Mouse (Mus musculus) midbrain, embryonic 15.5 days (tissue): ENCODE data around the gene Cycs. TPM values are rescaled to one million over a fixed set of nuclear protein-coding genes. Genes with fewer than 3 reads are reported as not detected.
"Not testable (repeated sequence)": the region's sequence is repeated elsewhere in the genome, so short reads cannot be mapped to it uniquely, and the experiment has no call there.

ENCODE experiments used
- ATAC-seq: fragments of 200-750 bp; cut with Nextera tagmentation; replicated peaks from 2 replicates; pipeline ENCODE4 v1.8.0; 2017; ENCODE audit warnings: moderate TSS enrichment
- H3K27ac ChIP-seq: fragments of 300-500 bp; sonication (generic); 2 replicates; pipeline ENCODE4 v1.5.1; 2015; ENCODE audit warnings: mild to moderate bottlenecking, inconsistent platforms
- H3K27me3 ChIP-seq: fragments of 300-500 bp; sonication (generic); replicated peaks from 2 replicates; pipeline ENCODE4 v1.6.1; 2015; ENCODE audit warnings: inconsistent platforms
- H3K36me3 ChIP-seq: fragments of 300-500 bp; sonication (generic); replicated peaks from 2 replicates; pipeline ENCODE4 v1.6.1; 2015; ENCODE audit warnings: inconsistent platforms
- H3K4me1 ChIP-seq: fragments of 300-500 bp; sonication (generic); 2 replicates; pipeline ENCODE4 v1.6.1; 2015; ENCODE audit warnings: inconsistent platforms
- H3K4me2 ChIP-seq: fragments of 300-500 bp; sonication (generic); 2 replicates; pipeline ENCODE4 v1.6.1; 2015; ENCODE audit warnings: inconsistent platforms, mild to moderate bottlenecking, moderate library complexity
- H3K4me3 ChIP-seq: fragments of 300-500 bp; sonication (generic); 2 replicates; pipeline ENCODE4 v1.5.1; 2015; ENCODE audit warnings: mild to moderate bottlenecking, inconsistent platforms
- H3K9ac ChIP-seq: fragments of 300-500 bp; sonication (generic); 2 replicates; pipeline ENCODE4 v1.6.1; 2015; ENCODE audit warnings: mild to moderate bottlenecking, inconsistent platforms
- H3K9me3 ChIP-seq: fragments of 300-500 bp; sonication (generic); 2 replicates; pipeline ENCODE4 v1.6.1; 2016; ENCODE audit warnings: inconsistent platforms
- WGBS: fragments of 180-500 bp; shearing (Covaris S2); methylation state at CpG from one replicate; pipeline ENCODE4 v1.1.7; 2015; ENCODE audit warnings: mixed read lengths; 5-methylcytosine and 5-hydroxymethylcytosine counted together
- polyA plus RNA-seq: library from polyadenylated mRNA; unstranded; fragments of >200 nt; fragmentation: Nextera tagmentation; extraction: Ambion mirVana; gene quantifications from 2 replicates; pipeline ENCODE4 v1.2.1, GENCODE M21; 2015

Cycs gene
- polyA plus RNA-seq, 1 experiment from 2014 or later = 67.7 TPM

DNA sequence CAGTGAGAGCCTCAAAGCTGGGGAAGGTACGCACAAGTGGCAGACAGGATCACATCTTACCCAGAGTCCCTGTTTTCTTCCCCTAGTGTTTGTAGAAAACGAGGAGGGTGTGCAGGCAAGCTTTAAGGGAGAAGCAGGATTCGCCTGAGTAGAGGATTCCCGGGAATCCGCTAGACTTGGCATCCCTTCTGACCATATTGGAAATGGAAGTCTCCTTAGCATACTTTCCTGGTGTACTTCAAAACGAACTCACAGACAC lies 588 bp upstream of the Cycs start:
- H3K9ac ChIP-seq = peak overlapping the region; percentile 96
- H3K27me3 ChIP-seq = no peaks in the 10 kb centered on the region
- peak overlapping the region; percentile 56 for H3K4me2 ChIP-seq
- no peaks in the 10 kb centered on the region for H3K9me3 ChIP-seq
- no peak for ATAC-seq
- 15% methylated on average over 6 of the region's 6 CpGs for WGBS
- peak overlapping the region; percentile 88 for H3K27ac ChIP-seq
- peaks cover 14% of the 10 kb centered on the region for H3K4me1 ChIP-seq
- H3K4me3 ChIP-seq = peak overlapping the region; percentile 87
- 0 out of 2 replicates have a peak, but pooled peaks cover 8% of the 10 kb centered on the region for H3K36me3 ChIP-seq

DNA sequence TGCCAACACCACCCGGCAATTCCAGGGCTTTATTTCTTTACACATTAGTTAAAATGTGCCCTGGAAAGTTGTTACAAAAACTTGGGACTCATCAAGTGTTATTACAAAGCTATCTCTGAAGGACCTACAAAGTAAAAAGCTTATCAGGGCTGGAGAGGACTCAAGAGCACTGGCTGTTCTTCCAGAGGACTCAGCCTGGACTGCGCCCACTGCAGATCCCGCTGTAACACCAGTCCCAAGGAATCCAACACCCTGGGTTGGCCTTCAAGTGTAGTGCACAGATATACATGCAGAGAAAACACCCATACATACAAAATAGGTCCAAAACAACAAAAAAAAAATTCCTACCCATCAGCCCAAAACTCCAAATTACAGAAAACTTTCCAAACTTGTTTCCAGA lies 2.7 kb downstream of the Cycs start:
- H3K9ac ChIP-seq = no peak overlapping the region
- no peak overlapping the region for H3K27ac ChIP-seq
- no peaks in the 10 kb centered on the region for H3K27me3 ChIP-seq
- ATAC-seq = no peak
- no peak overlapping the region for H3K4me2 ChIP-seq
- no peak overlapping the region for H3K4me3 ChIP-seq
- H3K36me3 ChIP-seq = 0 out of 2 replicates have a peak, but pooled peaks cover 8% of the 10 kb centered on the region
- no peaks in the 10 kb centered on the region for H3K9me3 ChIP-seq
- WGBS = 97% methylated on average over 3 of the region's 3 CpGs
- peaks cover 14% of the 10 kb centered on the region for H3K4me1 ChIP-seq

DNA sequence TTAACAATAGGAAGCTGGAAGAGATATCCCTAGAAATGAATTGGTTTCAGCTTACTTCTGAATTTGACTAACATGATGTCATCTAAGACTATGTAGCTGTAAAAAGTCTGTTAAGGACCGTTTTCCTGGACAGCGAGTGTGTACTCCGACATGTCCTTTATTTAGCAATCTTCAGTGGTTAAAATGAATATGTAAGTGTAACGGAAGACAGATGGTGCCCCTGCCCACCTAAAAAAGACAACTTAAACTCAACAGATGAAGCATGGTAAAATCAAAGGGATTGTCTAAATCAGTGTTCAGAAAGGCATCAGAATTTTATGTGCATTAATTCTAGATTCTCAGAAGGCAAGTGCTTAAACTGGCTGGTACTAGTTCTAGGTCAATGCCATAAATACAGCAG lies 3.9 kb downstream of the Cycs start:
- Histone ChIP-seq H3K27ac (no peak overlapping the region), H3K4me2 (no peak overlapping the region), H3K27me3 (no peaks in the 10 kb centered on the region), H3K4me3 (no peak overlapping the region), H3K9ac (no peak overlapping the region), H3K4me1 (peaks cover 11% of the 10 kb centered on the region), H3K36me3 (0 out of 2 replicates have a peak, but pooled peaks cover 8% of the 10 kb centered on the region), H3K9me3 (no peaks in the 10 kb centered on the region)
- ATAC-seq = no peak
- WGBS = 94% methylated on average over 4 of the region's 4 CpGs

DNA sequence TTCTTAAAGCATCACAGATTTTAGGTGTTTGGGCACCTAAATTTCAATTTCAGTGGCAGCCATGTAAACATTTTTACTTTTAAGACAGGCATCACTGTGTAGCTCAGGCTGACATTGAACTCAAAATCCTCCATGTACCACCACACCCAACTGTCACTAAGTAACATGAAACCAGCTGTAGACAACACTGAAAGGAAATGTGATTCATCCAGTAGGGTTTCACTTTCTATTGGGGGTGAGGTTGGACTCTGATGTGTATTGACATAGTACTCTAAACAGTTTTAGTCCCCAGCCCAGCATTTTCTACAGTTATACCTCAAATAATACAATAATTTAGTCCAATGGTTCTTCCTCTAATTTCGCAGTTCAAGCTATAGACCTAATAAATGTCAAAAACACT lies 5.6 kb downstream of the Cycs start:
- Histone ChIP-seq H3K27ac (no peak overlapping the region), H3K36me3 (0 out of 2 replicates have a peak, but pooled peaks cover 8% of the 10 kb centered on the region), H3K4me1 (peaks cover 6% of the 10 kb centered on the region), H3K4me2 (no peak overlapping the region), H3K9ac (no peak overlapping the region), H3K27me3 (no peaks in the 10 kb centered on the region), H3K9me3 (no peaks in the 10 kb centered on the region), H3K4me3 (no peak overlapping the region)
- WGBS = 93% methylated on average over 1 of the region's 1 CpGs
- ATAC-seq = no peak

DNA sequence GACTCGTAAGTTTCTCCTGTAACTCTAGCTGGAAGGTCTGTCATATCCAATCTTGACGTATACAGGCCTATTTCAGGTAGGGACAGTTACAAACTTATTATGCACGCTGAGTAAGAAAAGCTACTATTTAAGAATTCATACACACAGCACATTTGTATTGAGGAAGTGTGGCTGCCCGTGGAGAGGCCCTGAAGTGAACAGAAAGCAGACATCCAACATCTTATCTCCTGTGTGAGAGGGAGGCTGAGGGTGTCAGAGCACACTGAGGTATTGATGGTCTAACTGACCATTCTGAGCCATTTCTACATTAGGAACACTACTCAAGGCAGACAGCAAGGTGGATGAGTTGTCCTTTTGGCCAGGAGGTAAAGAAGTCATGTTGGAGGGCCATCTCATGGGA lies 7.5 kb downstream of the Cycs start:
- Histone ChIP-seq H3K9me3 (no peaks in the 10 kb centered on the region), H3K4me1 (no peaks in the 10 kb centered on the region), H3K4me2 (no peak overlapping the region), H3K4me3 (no peak overlapping the region), H3K9ac (no peak overlapping the region), H3K27me3 (no peaks in the 10 kb centered on the region), H3K27ac (no peak overlapping the region), H3K36me3 (0 out of 2 replicates have a peak, but pooled peaks cover 8% of the 10 kb centered on the region)
- ATAC-seq = no peak
- WGBS = 86% methylated on average over 4 of the region's 4 CpGs

DNA sequence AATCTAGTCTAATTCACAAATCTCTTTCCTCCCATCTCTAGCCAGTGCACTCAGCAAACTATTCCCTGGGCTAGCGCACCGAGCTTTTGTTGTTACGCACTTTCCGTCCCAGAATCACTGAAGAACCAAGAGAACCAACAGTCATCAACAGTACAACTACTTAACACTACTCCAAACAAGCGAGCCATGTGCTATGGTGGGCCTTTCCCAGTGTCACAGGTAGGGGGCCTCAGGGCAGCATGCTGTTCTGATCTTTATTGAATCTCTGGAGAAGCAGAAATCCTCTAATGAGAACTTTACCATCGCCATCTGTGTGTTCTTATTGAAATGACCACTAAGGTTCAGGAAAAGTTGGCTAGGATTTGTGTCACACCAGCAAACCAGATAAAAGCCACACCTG lies 8.8 kb downstream of the Cycs start:
- H3K4me3 ChIP-seq = no peak overlapping the region
- WGBS = 88% methylated on average over 6 of the region's 6 CpGs
- no peaks in the 10 kb centered on the region for H3K4me1 ChIP-seq
- H3K4me2 ChIP-seq = no peak overlapping the region
- no peak overlapping the region for H3K27ac ChIP-seq
- H3K27me3 ChIP-seq = no peaks in the 10 kb centered on the region
- H3K9ac ChIP-seq = no peak overlapping the region
- no peak for ATAC-seq
- H3K9me3 ChIP-seq = no peaks in the 10 kb centered on the region
- H3K36me3 ChIP-seq = 0 out of 2 replicates have a peak, but pooled peaks cover 3% of the 10 kb centered on the region

DNA sequence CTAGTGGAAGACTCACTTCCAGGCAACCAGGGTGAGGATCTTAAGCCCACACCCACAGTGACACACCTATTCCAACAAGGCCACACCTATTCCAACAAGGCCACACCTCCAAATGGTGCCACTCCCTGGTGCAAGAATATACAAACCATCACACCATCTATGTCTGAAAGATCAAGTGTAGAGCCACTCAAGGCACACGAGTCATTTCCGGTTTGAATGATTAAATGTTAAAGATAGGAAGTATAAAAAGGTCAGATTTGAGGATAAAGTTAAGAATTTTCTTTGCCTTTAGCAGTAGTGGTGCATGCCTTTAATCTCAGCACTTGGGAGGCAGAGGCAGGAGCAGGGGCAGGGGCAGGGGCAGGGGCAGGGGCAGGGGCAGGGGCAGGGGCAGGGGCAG lies 12.1 kb downstream of the Cycs start:
- not testable (repeated sequence) for H3K4me3 ChIP-seq, H3K4me2 ChIP-seq, H3K27me3 ChIP-seq, H3K27ac ChIP-seq, H3K9me3 ChIP-seq, H3K36me3 ChIP-seq, ATAC-seq, H3K9ac ChIP-seq, H3K4me1 ChIP-seq
- 90% methylated on average over 2 of the region's 2 CpGs for WGBS

DNA sequence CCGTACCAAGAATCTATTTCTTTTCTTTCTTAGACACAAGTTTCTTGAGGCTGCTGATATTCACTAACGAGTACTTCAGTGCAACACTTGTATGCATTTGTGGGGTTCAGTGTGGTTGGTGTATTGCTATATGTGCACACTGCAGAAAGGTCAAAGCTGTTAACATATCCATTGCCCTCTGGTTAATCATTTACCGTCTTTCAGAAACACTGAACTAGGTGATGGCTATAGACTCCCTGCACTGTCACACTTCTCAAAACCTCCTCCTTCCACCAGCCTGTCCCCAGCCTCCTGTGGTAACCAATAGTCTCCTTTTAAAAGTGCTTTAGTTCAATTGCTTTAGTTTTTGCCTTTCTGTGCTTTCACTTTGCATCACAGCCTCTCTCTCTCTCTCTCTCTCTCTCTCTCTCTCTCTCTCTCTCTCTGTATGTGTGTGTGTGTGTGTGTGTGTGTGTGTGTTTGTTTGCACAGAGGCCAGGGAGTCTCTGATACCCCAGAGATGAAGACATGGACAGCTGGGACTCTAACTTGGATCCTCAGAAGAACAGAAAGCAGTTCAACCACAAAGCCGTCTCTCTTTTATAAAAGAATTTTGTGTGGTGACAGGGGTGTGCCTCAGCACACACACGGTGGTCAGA lies 13.3 kb downstream of the Cycs start:
- H3K4me1 ChIP-seq = no peaks in the 10 kb centered on the region

DNA sequence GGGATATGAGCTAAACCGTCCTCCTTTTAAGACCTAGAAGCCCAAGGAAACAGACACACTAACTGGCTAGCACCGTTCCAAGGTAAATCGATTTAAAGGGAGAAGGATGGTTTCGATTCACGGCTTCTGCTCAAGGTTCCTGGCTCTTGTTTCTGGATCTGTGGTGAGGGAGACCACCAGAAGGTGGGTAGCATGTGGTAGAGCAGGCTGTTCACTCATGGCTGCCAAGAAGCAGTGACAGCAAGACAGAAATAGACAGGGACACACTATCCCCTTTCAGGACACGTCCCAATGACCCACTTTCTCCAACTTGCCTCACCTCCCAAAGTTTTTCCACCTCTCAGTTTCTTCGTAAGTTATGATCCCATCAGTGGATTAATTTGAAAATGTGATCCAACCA lies 16.5 kb downstream of the Cycs start:
- H3K9ac ChIP-seq = no peak overlapping the region
- no peaks in the 10 kb centered on the region for H3K9me3 ChIP-seq
- H3K4me2 ChIP-seq = no peak overlapping the region
- no peak overlapping the region for H3K27ac ChIP-seq
- no peaks in the 10 kb centered on the region for H3K27me3 ChIP-seq
- no peak overlapping the region for H3K4me3 ChIP-seq
- no peaks in the 10 kb centered on the region for H3K4me1 ChIP-seq
- ATAC-seq = no peak
- no peaks in the 10 kb centered on the region for H3K36me3 ChIP-seq
- WGBS = 90% methylated on average over 7 of the region's 7 CpGs

More for the DNA sequence above, 13.3 kb downstream of the Cycs start:
- ATAC-seq = no peak
- Histone ChIP-seq H3K27me3 (no peaks in the 10 kb centered on the region), H3K9ac (no peak overlapping the region), H3K36me3 (no peaks in the 10 kb centered on the region), H3K4me3 (no peak overlapping the region), H3K27ac (no peak overlapping the region), H3K4me2 (no peak overlapping the region), H3K9me3 (no peaks in the 10 kb centered on the region)
- 81% methylated on average over 5 of the region's 5 CpGs for WGBS

DNA sequence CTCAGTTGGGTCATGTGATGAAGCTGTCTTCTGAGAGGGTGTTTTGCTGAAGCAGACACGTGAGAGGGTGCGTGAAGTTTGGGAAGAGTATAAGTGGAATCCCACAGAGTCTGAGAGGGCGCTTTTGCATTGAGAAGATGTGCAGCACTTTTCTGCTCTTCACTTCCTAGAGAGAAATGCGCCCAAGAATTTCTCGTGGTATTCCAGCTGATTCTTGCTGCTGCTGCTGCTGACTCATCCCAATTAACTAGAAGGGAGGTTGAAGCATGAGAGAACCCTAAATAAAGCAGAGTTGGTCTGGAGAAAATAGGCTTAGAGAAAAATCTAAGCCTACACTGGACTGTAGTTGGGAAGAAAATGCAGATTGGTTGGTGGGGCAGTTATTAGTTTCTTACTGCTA lies 17.3 kb downstream of the Cycs start:
- no peaks in the 10 kb centered on the region for H3K36me3 ChIP-seq
- no peak overlapping the region for H3K4me2 ChIP-seq
- H3K9ac ChIP-seq = no peak overlapping the region
- no peaks in the 10 kb centered on the region for H3K9me3 ChIP-seq
- H3K27me3 ChIP-seq = no peaks in the 10 kb centered on the region
- WGBS = 82% methylated on average over 5 of the region's 5 CpGs
- no peak for ATAC-seq
- no peak overlapping the region for H3K27ac ChIP-seq
- H3K4me1 ChIP-seq = no peaks in the 10 kb centered on the region
- no peak overlapping the region for H3K4me3 ChIP-seq

DNA sequence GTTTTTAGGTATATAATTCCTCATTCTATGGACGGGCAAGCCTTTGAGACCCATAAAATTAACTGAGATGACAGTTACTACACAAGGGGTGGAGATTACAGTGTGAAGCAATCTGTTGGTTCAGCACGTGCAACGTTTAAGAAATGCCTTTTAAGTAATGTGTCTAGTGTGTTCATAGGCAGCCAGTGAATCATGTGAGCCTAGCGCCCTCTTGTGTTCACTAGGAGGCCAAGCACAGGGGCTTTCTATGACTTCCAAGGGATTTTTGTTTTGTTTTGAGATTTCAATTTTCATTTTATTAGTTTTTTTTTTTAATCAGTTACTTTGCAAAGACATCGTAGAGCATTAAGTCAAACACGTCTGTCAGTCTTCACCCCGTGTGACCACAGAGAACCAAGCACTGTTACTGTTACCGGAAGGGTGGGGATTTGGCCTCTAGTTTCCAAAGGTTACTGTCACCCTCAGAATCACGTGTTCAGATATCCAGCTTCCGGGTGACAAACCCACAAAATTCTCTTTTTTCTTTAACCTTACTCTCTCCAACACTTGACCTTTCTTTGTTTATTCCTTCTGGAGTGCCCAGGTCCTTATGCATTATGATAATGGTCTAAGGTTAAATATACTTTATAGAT lies 20.8 kb downstream of the Cycs start:
- no peaks in the 10 kb centered on the region for H3K4me1 ChIP-seq
- 26% methylated on average over 10 of the region's 10 CpGs for WGBS
- H3K27ac ChIP-seq = no peak overlapping the region
- H3K4me3 ChIP-seq = no peak overlapping the region
- no peak overlapping the region for H3K9ac ChIP-seq
- H3K27me3 ChIP-seq = no peaks in the 10 kb centered on the region
- 0 out of 2 replicates have a peak, but pooled peaks have one; percentile 45 for ATAC-seq
- H3K9me3 ChIP-seq = no peaks in the 10 kb centered on the region
- no peaks in the 10 kb centered on the region for H3K36me3 ChIP-seq
- no peak overlapping the region for H3K4me2 ChIP-seq

DNA sequence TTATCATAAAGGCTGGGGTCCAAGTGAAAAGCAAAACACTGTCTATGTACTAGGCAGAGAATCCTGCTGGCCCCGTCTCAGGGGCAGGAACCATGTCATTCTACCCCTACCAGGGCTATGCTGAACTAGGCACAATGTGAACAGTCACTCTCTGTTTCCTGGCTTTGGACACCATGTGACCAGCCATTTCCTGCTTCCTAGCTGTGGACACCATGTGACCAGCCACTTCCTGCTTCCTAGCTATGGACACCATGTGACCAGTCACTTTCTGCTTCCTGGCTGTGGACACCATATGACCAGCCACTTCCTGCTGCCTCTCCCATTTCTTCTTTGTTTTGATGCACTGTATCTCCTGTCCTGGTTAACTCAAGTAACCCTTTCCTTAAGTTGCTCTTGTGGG lies 23.8 kb downstream of the Cycs start:
- Histone ChIP-seq H3K9me3 (no peaks in the 10 kb centered on the region), H3K4me1 (no peaks in the 10 kb centered on the region), H3K4me3 (no peak overlapping the region), H3K27me3 (no peaks in the 10 kb centered on the region), H3K9ac (no peak overlapping the region), H3K4me2 (no peak overlapping the region), H3K27ac (no peak overlapping the region), H3K36me3 (no peaks in the 10 kb centered on the region)
- 98% methylated on average over 1 of the region's 1 CpGs for WGBS
- ATAC-seq = no peak

DNA sequence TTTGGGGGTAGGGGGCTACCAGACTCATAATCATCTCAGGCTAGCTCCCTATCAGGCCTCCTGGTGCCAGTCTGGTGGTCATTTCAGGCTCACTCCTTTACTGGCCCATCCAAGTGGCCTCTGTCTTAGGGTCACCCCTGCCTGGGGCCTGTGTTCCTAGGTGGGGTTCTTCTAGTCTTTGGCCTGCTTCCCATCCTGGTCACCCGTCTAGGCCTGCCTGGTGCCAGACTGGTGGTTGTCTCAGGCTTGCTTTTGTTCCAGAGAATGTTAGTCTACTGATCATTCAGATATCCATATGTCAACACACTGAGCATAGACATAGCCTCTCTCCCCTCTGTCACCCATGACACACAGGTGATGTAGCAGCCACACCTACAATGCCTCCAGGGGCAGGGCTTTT lies 26.7 kb downstream of the Cycs start:
- no peak for ATAC-seq
- no peaks in the 10 kb centered on the region for H3K4me1 ChIP-seq
- H3K4me3 ChIP-seq = no peak overlapping the region
- no peak overlapping the region for H3K4me2 ChIP-seq
- no peaks in the 10 kb centered on the region for H3K27me3 ChIP-seq
- H3K9ac ChIP-seq = no peak overlapping the region
- 85% methylated on average over 1 of the region's 1 CpGs for WGBS
- no peaks in the 10 kb centered on the region for H3K9me3 ChIP-seq
- H3K27ac ChIP-seq = no peak overlapping the region
- no peaks in the 10 kb centered on the region for H3K36me3 ChIP-seq
